Mouse (Mus musculus) liver, embryonic 16.5 days (tissue): ENCODE results near the gene Camkk2. TPM values are rescaled to one million over a fixed set of nuclear protein-coding genes. Genes with fewer than 3 reads are reported as not detected.

Experiments used
- ATAC-seq: fragments of 200-750 bp; cut with Nextera tagmentation; 2 replicates; pipeline ENCODE4 v1.8.0; 2017; ENCODE audit warnings: low read depth, mild to moderate bottlenecking, moderate number of reproducible peaks, moderate library complexity
- H3K27ac ChIP-seq: fragments of 300-500 bp; sonication (generic); 2 replicates; pipeline ENCODE4 v1.5.1; 2014; ENCODE audit warnings: mild to moderate bottlenecking, low read length
- H3K27me3 ChIP-seq: fragments of 300-500 bp; sonication (generic); 2 replicates; pipeline ENCODE4 v1.6.1; 2014; ENCODE audit warnings: low read depth, low read length, mixed read lengths; ENCODE audit not compliant: control insufficient read depth, insufficient read depth
- H3K36me3 ChIP-seq: fragments of 300-500 bp; sonication (generic); 2 replicates; pipeline ENCODE4 v1.6.1; 2014; ENCODE audit warnings: mild to moderate bottlenecking; ENCODE audit not compliant: control insufficient read depth, insufficient read depth
- H3K4me1 ChIP-seq: fragments of 300-500 bp; sonication (generic); 2 replicates; pipeline ENCODE4 v1.6.1; 2014; ENCODE audit warnings: low read depth, low read length, mixed read lengths; ENCODE audit not compliant: control insufficient read depth
- H3K4me2 ChIP-seq: fragments of 300-500 bp; sonication (generic); 2 replicates; pipeline ENCODE4 v1.6.1; 2014; ENCODE audit warnings: low read depth, low read length, mixed read lengths
- H3K4me3 ChIP-seq: fragments of 300-500 bp; sonication (generic); 2 replicates; pipeline ENCODE4 v1.5.1; 2014; ENCODE audit warnings: low read depth, mild to moderate bottlenecking, low read length
- H3K9ac ChIP-seq: fragments of 300-500 bp; sonication (generic); 2 replicates; pipeline ENCODE4 v1.6.1; 2014; ENCODE audit warnings: low read depth, low read length
- H3K9me3 ChIP-seq: fragments of 300-500 bp; sonication (generic); replicated peaks from 2 replicates; pipeline ENCODE4 v1.6.1; 2016; ENCODE audit warnings: low read length; ENCODE audit not compliant: control insufficient read depth
- WGBS: fragments of 180-500 bp; shearing (Covaris S2); extraction: QIAGEN DNeasy Blood & Tissue Kit; methylation state at CpG from one replicate; pipeline ENCODE4 v1.1.7; 2014; ENCODE audit not compliant: insufficient replicate concordance; 5-methylcytosine and 5-hydroxymethylcytosine counted together
- polyA plus RNA-seq: library from polyadenylated mRNA; unstranded; fragments of >200 nt; fragmentation: Nextera tagmentation; extraction: Ambion mirVana; gene quantifications from 2 replicates; pipeline ENCODE4 v1.2.1, GENCODE M21; 2015

The Camkk2 gene
- polyA plus RNA-seq, 1 experiment from 2014 or later: 8.4 TPM

GRCm38 (mm10) chr5:122763271-122764031 lies 15.8 kb downstream of the Camkk2 start:
- ATAC-seq: no peak
- H3K9me3 ChIP-seq: no peaks in the 10 kb centered on the region
- no peak overlapping the region for H3K27ac ChIP-seq
- no peak overlapping the region for H3K9ac ChIP-seq
- peaks cover 27% of the 10 kb centered on the region for H3K4me1 ChIP-seq
- peaks cover 4% of the 10 kb centered on the region; the same call in 1 of the 2 replicates for H3K36me3 ChIP-seq
- no peak overlapping the region for H3K4me3 ChIP-seq
- WGBS: 74% methylated on average over 29 of the region's 29 CpGs
- H3K4me2 ChIP-seq: no peak overlapping the region
- no peaks in the 10 kb centered on the region for H3K27me3 ChIP-seq

- Histone ChIP-seq H3K4me2 (no peak overlapping the region), H3K4me1 (peaks cover 11% of the 10 kb centered on the region), H3K36me3 (peaks cover 9% of the 10 kb centered on the region), H3K4me3 (no peak overlapping the region), H3K27me3 (no peaks in the 10 kb centered on the region), H3K9me3 (no peaks in the 10 kb centered on the region), H3K9ac (no peak overlapping the region), H3K27ac (no peak overlapping the region)
- no peak for ATAC-seq
- WGBS: 83% methylated on average over 7 of the region's 7 CpGs
Measured at GRCm38 (mm10) chr5:122756680-122757079, 22.5 kb downstream of the Camkk2 start.

- no peak overlapping the region for H3K27ac ChIP-seq
- WGBS: 85% methylated on average over 6 of the region's 6 CpGs
- H3K4me1 ChIP-seq: peaks cover 9% of the 10 kb centered on the region
- H3K36me3 ChIP-seq: peaks cover 9% of the 10 kb centered on the region
- H3K4me3 ChIP-seq: no peak overlapping the region
- no peak for ATAC-seq
- no peaks in the 10 kb centered on the region for H3K27me3 ChIP-seq
- H3K9me3 ChIP-seq: no peaks in the 10 kb centered on the region
- no peak overlapping the region for H3K4me2 ChIP-seq
- no peak overlapping the region for H3K9ac ChIP-seq
Measured at GRCm38 (mm10) chr5:122756144-122756543, 23.1 kb downstream of the Camkk2 start.

GRCm38 (mm10) chr5:122755620-122756019 lies 23.6 kb downstream of the Camkk2 start:
- H3K27ac ChIP-seq: no peak overlapping the region
- 86% methylated on average over 4 of the region's 4 CpGs for WGBS

GRCm38 (mm10) chr5:122754477-122754876 lies 24.7 kb downstream of the Camkk2 start:
- Histone ChIP-seq H3K36me3 (peaks cover 9% of the 10 kb centered on the region), H3K4me3 (no peak overlapping the region), H3K27me3 (no peaks in the 10 kb centered on the region), H3K9ac (no peak overlapping the region), H3K4me1 (peaks cover 4% of the 10 kb centered on the region; the same call in 1 of the 2 replicates), H3K9me3 (no peaks in the 10 kb centered on the region), H3K27ac (no peak overlapping the region), H3K4me2 (no peak overlapping the region)
- ATAC-seq: no peak
- 72% methylated on average over 16 of the region's 16 CpGs for WGBS

More at GRCm38 (mm10) chr5:122755620-122756019, 23.6 kb downstream of the Camkk2 start:
- Histone ChIP-seq H3K4me2 (no peak overlapping the region), H3K27me3 (no peaks in the 10 kb centered on the region), H3K4me3 (no peak overlapping the region), H3K36me3 (peaks cover 9% of the 10 kb centered on the region), H3K4me1 (peaks cover 9% of the 10 kb centered on the region), H3K9ac (no peak overlapping the region), H3K9me3 (no peaks in the 10 kb centered on the region)
- ATAC-seq: no peak

GRCm38 (mm10) chr5:122747950-122748349 lies 31.3 kb downstream of the Camkk2 start:
- 78% methylated on average over 7 of the region's 7 CpGs for WGBS
- Histone ChIP-seq H3K9me3 (no peaks in the 10 kb centered on the region), H3K27ac (no peak overlapping the region), H3K27me3 (no peaks in the 10 kb centered on the region), H3K9ac (no peak overlapping the region), H3K36me3 (peaks cover 3% of the 10 kb centered on the region; the same call in 1 of the 2 replicates), H3K4me2 (no peak overlapping the region), H3K4me3 (no peak overlapping the region), H3K4me1 (no peaks in the 10 kb centered on the region)
- no peak for ATAC-seq

- ATAC-seq: no peak
- peaks cover 3% of the 10 kb centered on the region for H3K36me3 ChIP-seq
- H3K27ac ChIP-seq: no peak overlapping the region
- 78% methylated on average over 13 of the region's 13 CpGs for WGBS
- H3K27me3 ChIP-seq: no peaks in the 10 kb centered on the region
- H3K4me1 ChIP-seq: no peaks in the 10 kb centered on the region
- H3K9ac ChIP-seq: no peak overlapping the region
- no peaks in the 10 kb centered on the region for H3K9me3 ChIP-seq
- H3K4me3 ChIP-seq: no peak overlapping the region
- no peak overlapping the region for H3K4me2 ChIP-seq
Measured at GRCm38 (mm10) chr5:122743880-122744422, 35.3 kb downstream of the Camkk2 start.

- Histone ChIP-seq H3K4me3 (no peak overlapping the region), H3K9me3 (no peaks in the 10 kb centered on the region)
- 86% methylated on average over 15 of the region's 15 CpGs for WGBS
Measured at GRCm38 (mm10) chr5:122736761-122737160, 42.4 kb downstream of the Camkk2 start.

GRCm38 (mm10) chr5:122735853-122736252 lies 43.4 kb downstream of the Camkk2 start:
- H3K4me1 ChIP-seq: peaks cover 18% of the 10 kb centered on the region
- peak; percentile 35 for ATAC-seq
- no peaks in the 10 kb centered on the region for H3K9me3 ChIP-seq
- H3K4me2 ChIP-seq: no peak overlapping the region
- no peaks in the 10 kb centered on the region for H3K36me3 ChIP-seq
- no peak overlapping the region for H3K4me3 ChIP-seq
- 74% methylated on average over 7 of the region's 7 CpGs for WGBS
- no peak overlapping the region for H3K27ac ChIP-seq
- H3K27me3 ChIP-seq: no peaks in the 10 kb centered on the region
- no peak overlapping the region for H3K9ac ChIP-seq

More at GRCm38 (mm10) chr5:122736761-122737160, 42.4 kb downstream of the Camkk2 start:
- no peak overlapping the region for H3K4me2 ChIP-seq
- H3K27ac ChIP-seq: no peak overlapping the region
- no peaks in the 10 kb centered on the region for H3K27me3 ChIP-seq
- H3K4me1 ChIP-seq: peaks cover 14% of the 10 kb centered on the region
- no peak overlapping the region for H3K9ac ChIP-seq
- no peak for ATAC-seq
- H3K36me3 ChIP-seq: no peaks in the 10 kb centered on the region; the same call in 1 of the 2 replicates
